Mouse (Mus musculus): ENCODE results near the gene Bsg.

The Bsg gene

DNA sequence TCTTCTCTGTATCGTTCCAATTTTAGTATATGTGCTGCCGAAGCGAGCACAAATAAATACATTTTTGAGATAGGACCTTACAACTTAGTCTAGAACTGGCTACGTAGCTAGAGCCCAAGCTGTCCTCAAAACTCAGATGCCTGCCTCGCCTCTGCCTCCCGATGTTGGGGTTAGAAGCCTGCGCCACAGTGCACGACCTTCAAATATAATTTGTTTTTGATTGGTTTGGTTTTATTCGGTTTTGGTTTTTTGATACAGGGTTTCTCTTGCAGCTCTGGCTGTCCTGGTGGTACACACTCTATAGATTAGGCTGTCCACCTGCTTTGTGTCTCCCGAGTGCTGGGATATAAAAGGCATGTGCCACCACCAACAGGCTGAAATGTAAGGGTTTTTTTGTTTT is 750 bp upstream of the Bsg start:
- DNase-seq (ENCODE audit: low spot score in 2 of 2), result no peak

DNA sequence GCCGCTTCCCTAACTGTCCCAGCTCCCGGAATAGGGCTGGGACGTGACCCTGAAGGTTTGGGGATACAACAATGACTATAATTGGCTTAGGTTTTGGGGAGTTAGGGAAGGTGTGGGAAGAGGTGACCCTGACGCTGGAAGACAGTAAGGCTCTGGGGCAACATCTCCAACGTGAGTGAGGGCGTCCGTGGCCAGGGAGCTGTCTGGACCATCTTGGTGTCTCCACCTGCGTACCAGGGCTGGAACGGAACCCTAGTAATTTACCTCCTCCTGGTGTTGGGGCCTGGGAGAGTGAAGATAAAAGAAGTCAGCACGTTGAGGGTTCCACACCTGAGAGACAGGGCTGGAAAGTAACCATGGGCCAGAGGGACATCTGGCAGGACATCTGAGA is 674 bp downstream of the Bsg start:
- DNase-seq (ENCODE audit: low spot score in 2 of 2), result no peak

DNA sequence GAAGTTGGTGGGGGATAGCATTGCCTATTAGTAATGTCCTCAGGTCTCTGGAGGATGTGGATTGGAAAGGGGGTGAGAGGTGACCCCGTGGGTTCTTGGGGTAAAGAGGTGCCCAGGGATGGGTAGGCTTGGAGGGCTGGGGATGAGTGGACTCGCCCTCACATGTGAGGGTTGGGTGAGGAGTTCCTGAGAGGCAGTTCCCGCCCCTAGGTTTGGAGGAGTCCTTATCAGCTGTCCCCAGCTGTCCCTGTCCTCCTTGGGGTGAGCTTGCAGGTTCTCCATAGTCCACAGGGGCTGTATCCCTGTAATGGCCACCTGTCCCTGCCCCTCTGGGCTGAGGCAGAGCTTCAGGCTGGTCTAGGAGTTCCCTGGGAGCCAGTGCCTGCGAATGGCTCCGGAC is 1.7 kb downstream of the Bsg start:
- no peak for DNase-seq (ENCODE audit: low spot score in 2 of 2)

DNA sequence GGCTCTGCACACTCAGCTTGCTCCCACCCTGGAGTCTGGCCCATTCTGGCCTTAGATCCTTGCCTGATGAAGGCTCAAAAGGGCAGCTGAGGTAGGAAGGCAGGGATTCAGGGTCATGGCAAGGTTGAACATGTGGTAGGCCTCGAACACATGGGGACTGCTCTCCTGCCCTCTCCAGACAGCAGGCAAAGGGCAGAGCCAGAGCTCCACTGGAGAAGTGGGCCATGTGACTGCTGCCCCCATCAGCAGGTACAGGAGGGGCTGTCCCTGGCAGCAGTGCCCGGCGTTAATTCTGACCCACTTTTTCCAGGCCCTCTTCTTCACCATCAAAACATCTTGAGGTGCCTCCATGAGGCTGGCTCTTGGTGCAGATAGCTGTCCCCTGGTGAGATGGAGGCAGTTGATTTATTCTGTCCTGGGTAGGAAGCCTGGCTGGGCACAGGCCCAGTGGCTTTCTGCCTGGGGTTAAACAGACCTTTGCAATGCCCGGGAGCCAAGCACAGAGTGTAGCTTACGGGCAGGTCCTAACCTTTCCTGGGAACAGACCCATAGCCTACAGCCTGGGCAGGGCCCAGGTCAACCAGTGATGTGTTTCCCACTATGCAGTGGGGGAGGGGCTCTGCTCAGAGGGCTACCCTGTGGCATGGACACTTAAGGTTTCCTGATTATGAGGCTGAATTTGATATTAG is 2.3 kb downstream of the Bsg start:
- no peak for DNase-seq (ENCODE audit: low spot score in 2 of 2)

DNA sequence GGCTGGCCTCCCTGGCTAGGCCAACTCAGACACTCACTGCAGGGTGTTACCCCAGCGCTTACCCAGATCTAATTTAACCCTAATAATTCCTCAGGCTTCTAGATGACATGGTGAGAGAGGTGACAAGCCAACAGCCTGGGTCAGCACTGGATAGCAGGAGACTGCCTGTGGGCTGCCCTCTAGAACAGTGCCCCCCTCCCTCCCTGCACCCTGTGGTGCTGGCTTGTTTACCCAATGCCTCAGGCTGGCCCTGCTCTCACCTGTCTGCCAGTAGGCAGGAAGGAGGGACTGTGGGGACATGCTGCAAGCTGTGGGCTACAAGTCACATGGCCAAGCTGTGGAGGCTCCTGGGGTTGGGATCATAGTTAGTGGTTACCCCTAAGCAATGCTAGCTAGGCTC is 2.9 kb downstream of the Bsg start:
- no peak for DNase-seq (ENCODE audit: low spot score in 2 of 2)

DNA sequence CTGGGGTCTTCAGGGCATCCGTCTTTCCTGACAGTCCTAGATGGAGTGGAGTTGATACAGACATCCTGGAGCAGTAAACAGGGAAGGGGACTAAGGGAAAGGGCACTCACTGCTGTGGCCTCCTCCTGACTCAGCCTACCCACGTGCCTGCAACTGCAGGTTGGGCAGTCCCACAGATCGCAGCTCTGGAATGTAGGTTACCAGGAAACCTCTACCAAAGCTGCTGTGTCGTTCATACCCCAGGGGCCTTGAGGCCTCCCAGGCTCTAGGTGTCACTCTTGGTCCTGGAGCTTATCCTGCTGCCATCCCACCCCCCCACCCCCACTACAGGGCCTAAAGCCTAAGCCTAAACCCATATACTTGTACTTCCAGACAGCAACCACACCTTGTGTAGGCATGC is 3.5 kb downstream of the Bsg start:
- no peak for DNase-seq (ENCODE audit: low spot score in 2 of 2)

DNA sequence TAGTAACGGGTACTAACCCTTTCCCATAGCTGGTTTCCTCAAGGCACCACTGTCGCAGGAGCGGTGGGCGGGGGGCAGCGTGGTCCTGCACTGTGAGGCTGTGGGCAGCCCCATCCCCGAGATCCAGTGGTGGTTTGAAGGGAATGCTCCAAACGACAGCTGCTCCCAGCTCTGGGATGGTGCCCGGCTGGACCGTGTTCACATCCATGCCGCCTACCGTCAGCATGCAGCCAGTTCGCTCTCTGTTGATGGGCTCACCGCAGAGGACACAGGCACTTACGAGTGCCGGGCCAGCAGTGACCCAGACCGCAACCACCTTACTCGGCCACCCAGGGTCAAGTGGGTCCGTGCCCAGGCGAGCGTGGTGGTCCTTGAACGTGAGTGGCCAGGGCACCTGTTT is 4.4 kb downstream of the Bsg start:
- DNase-seq (ENCODE audit: low spot score in 2 of 2), result no peak

DNA sequence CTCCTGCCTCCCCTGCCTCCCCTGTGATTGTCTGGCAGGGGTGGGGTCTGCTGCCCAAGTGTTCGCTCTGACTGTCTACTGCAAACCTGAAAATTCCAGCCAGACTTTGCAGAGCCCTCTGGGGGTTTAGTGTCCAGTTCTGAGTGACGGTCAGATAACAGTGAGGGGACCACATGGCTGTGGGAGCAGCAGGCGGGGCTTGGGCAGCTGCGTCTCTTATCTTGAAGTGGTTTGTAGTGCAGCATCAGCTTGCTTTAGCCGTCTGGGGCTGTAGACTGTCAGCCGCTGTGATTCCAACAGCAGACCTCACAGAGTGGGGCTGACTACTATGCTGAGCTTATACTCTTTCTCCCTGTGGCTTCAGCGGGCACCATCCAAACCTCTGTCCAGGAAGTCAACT is 5.0 kb downstream of the Bsg start:
- DNase-seq (ENCODE audit: low spot score in 2 of 2), result no peak

DNA sequence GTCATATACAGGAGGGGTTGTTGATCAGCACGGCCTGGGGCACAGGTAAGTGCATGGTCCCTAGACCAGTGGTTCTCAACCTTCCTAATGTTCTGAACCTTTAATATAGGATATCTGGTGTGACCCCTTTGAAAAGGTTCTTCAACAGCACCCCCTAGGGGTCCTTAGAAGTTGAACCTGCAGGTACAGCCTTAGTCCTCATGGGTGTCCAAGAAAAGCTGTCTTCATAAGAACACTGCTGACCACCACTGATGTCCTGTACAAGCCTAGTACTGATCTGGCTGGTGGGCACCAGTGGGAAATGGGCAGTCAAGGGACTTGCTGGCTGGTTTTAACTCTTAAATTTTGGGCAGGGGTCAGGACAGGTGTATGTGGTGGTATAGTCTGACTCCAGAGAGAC is 7.7 kb downstream of the Bsg start:
- DNase-seq (ENCODE audit: low spot score in 2 of 2), result no peak

DNA sequence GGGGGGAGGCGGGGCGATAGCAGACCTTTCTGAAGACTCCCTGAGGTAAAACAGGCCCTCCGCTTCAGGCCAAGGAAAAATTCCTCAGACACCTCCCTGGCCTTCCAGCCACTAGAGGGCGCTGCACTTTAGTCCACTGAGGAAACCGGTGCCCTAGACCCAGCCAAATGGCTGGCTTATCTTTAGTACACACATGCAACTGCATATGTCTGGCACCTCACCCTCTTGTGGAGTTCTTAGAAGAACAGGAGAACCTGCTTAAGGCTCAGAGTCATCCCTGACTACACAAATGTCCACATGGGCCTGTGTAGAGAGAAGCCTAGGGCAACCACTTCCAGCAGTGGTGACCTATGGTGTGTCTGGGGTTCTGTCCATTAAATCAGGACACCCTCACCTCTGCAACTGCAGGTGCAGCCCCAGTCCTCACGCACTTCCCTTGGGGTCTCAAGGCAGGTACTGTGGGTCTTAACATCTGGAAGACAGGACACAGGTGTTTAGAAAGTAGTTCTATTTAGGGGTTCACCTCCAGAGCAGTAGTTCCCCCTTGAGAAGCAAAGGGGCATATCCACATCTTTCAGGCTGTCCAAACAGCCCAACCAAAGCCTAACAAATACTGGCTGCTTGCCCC is 8.3 kb downstream of the Bsg start:
- peak in 1 of 2 experiments; percentile 70 for DNase-seq (ENCODE audit: low spot score in 2 of 2)

DNA sequence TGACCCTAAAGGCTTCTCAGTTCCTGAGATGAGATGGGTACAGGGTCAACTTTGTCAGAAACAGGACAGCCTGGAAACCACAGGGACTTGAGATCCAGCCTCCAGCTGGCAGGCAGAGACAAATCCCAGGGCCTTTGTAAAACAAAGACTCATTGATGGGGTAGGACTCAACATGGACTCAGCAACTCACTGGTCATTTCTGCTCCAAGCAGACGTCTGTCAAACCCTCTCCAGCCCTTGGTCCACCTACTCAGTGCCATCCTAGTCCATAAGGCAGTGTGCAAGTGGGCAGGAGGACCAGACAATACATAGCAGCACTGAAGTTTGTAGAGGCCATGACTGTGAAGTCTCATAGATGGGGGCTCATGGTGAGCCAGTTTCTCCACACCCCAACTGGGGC is 8.9 kb downstream of the Bsg start:
- DNase-seq (ENCODE audit: low spot score in 2 of 2), result no peak

DNA sequence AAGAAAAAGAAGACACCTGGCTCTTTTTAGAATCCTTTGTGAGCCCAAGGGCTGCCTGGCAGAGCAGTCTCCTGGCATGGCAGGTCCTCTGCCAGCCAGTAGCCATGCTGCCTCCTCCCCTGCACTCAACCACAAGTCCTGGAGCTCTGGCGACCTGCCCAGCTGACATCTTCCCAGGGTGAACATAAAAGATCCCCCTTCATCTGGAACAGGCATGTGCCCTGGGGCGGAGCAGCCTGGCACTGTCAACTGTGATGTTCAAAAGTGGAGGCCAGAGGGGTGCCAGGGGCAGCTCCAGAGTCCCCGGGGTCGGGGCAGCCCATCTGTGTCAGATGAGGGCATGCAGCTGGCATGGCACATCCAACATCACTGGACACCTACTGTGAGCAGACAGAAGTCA is 10.7 kb downstream of the Bsg start:
- DNase-seq (ENCODE audit: low spot score in 2 of 2), result no peak

DNA sequence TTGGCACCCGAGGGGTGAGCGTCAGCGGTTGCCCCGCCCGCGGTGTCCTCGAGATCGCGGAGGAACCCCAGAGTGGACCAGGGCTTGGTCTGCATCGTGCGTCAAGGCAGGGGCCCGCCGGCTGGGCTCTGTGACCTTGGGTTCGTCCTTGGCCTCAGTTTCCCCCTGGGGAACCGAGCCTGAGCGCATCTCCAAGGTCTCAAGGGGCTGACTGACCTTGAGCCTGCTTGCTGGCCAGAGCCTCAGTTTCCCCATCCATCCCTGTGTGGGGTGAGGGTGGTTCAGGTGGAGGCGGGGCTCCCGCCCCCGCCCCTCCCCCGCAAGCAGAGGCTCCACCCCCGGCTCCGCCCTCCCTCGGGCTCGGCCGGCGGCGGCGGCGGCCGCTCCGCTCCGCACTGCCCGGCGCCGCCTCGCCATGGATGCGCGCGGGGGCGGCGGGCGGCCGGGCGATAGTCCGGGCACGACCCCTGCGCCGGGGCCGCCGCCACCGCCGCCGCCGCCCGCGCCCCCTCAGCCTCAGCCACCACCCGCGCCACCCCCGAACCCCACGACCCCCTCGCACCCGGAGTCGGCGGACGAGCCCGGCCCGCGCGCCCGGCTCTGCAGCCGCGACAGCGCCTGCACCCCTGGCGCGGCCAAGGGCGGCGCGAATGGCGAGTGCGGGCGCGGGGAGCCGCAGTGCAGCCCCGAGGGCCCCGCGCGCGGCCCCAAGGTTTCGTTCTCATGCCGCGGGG is 12.1 kb downstream of the Bsg start, which contains the start of gene Hcn2:
Hcn2 (plus strand) TSS at position 381 of the 734 bp plus-strand sequence.
- no peak for DNase-seq (ENCODE audit: low spot score in 2 of 2)

DNA sequence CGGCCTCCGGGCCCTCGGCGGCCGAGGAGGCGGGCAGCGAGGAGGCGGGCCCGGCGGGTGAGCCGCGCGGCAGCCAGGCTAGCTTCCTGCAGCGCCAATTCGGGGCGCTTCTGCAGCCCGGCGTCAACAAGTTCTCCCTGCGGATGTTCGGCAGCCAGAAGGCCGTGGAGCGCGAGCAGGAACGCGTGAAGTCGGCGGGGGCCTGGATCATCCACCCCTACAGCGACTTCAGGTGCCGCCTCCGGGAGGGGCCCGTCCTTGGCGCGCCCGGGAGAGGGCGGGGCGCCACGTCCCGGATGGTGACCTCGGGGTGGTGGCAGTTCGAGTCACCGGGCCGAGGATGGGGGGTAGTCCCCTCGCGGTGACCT is 12.7 kb downstream of the Bsg start:
- DNase-seq (ENCODE audit: low spot score in 2 of 2), result no peak

DNA sequence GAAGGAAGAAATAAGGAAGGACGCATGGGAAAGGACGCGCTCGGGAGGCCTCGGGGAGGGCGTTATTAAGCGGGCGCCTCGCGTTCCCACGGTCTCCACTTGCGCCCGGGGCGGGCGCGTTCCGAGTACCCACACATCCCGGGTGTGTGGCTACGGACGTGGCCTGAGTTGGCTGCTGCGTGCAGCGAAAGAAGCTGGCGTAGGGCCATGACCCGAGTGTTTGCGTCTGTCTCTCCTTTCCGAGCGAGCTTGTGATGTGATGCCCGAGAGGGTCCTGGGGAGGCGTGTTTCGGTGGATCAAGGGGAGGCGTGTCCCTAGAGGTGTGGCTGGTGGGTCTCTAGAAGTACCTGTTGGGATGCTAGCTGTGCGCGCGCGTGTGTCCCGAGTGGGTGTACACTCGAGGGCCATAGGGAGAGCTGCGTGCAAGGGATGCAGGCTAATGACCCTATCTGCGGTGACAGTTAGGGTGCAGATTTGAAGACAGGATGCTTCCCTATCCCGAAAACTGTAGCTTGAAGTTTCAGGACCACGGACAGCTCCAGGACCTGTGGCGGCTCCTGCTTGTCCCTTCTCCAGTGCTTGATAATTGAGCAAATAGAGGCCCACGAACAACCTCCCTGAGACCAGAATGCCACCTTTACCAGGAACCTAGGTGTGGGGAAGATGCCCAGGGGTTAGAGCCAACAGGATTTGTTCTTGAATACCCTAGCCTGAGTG is 13.5 kb downstream of the Bsg start:
- DNase-seq (ENCODE audit: low spot score in 2 of 2), result no peak

DNA sequence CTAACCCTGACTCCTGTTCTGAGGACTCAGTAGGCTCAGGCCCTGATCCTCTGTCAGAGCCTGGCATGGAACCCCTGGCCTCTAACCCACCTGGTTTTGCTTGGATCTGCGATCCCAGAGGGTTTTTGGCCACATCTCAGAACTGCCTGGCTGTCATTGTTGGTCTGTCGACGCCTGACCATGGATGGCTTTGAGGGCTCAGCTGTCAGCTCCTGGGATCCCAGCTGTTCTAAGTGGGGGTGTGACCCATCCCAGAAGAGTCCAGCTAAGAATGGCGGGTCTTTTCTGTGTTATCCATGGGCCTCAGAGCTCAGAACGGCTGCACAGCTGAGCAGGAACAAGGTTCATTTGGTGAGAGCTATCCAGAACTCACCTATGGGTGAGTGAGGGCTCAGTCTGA is 16.8 kb downstream of the Bsg start:
- no peak for DNase-seq (ENCODE audit: low spot score in 2 of 2)

DNA sequence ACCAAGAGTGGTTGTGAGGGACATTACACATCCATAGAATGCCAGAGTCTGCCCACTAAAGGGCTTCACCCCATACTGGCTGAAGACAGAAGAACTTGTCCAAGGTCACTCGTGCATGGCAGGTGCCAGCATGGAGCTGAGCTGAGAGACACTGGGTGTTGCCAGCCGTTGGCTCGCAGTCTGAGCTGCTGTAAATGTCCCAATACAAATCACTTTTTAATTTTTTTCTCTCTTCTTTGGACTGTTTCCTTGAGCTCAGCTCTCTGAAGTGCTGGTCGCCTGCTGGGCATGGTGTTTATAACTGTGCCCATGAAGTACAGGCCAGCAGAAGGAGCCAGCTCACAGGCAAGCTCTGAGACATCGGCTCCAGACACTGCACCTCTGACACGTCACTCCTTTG is 18.8 kb downstream of the Bsg start:
- DNase-seq (ENCODE audit: low spot score in 2 of 2), result no peak

DNA sequence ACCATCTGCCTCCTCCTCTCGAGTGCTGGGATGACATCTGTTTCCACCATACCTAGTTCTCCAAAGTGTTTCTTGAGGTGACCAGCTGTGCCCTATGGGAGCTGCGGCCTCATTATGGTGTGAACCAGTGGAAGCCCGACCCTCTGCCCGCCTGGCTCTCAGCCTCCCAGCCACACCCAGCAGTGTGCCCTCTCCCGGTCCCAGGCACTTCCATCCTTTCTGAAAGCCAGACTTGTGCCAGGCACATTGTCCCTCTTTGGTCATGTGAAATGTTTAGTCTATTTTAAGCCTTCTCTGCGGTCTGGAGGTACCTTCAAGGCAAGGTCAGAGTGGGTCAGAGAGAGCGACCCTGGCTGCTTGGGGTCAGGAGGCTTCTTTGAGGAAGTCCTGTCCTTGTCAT is 19.4 kb downstream of the Bsg start:
- no peak for DNase-seq (ENCODE audit: low spot score in 2 of 2)

DNA sequence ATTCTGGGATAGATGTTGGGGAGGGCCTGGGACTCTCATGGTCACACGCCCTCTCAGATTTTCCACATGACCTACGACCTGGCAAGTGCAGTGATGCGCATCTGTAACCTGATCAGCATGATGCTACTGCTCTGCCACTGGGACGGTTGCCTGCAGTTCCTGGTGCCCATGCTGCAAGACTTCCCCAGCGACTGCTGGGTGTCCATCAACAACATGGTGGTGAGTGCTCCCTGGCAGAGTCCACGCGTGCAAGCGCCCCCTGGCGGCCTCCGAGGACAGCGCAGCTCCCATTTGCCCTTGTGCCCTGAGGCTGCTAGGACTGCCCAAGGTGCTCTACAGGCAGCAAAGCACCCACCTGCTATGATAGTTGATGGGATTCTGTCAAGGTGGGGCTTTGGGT is 21.8 kb downstream of the Bsg start:
- no peak for DNase-seq (ENCODE audit: low spot score in 2 of 2)

DNA sequence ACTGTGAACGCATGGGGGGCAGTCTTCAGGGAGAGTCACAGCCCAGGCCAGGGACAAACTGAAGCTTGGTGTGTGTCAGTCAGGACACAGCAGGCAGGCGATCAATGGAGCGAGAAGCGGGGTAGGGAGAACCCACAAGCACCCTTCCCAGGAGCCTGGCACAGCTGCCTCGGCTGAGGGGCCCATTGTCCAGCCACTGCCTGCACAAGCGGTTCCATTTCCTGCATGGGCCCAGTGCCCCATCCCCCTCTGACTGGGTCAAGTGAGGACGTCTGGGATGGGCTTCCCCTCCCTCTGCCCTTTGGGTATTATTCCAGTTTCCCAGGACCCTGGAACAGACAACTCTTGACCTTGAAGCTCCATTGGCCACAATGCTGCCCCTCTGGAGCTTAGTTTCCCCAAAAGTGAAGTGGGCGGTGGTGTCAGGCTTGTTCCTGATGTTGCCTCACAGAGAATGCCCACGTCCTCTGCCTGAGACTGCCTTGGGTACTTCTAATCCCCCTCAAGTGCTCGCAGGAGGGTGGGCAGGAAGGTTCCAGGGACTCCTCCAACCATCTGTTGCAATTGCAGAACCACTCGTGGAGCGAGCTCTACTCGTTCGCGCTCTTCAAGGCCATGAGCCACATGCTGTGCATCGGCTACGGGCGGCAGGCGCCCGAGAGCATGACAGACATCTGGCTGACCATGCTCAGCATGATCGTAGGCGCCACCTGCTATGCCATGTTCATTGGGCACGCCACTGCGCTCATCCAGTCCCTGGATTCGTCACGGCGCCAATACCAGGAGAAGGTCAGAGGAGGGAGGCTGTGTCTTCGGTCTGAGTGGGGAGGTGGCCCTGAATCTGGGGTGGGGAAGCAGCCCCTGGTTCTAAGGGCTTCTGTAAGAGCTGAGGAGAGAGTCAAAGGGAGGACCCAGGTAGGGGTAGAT is 24.3 kb downstream of the Bsg start:
- DNase-seq (ENCODE audit: low spot score in 2 of 2), result no peak

DNA sequence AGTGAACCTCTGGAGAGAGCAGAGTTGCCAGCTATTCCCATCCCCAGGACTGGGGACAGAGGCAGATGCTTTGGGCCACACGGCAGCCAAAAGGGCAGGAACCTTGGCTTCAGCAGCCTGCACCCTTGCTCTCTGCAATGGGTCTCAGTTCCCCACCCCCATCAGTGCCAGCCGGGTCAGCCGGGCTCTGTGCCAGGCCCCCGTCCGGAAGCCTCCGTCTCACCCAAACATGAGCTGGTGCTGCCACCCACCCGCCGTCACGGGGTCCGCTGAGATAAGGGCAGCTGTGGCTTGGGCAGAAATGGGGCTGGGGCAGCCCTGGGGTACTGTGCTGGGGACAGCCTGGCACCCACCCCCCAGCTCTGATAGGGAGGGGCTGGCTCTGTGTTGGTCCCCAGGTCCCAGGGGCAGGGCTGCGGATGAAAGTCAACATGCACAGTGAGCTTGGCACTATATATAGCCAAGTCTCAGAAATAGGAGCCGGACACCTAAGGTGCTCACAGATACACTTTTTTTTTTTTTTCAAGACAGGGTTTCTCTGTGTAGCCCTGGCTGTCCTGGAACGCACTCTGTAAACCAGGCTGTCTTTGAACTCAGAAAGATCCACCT is 25.2 kb downstream of the Bsg start:
- DNase-seq (ENCODE audit: low spot score in 2 of 2), result peak in 1 of 2 experiments; percentile 53

All from heart, adult 9 months (tissue).